Mouse (Mus musculus): Measurements from ENCODE around the gene Uba1.

- TF ChIP-seq CTCF (conservative IDR thresholded peaks at IDR 0.05; ENCODE audit: low read length) (no peak), POU5F1 (IDR thresholded peaks at IDR 0.05; ENCODE audit: borderline replicate concordance, low read length) (no peak)
These were observed 30.5 kb downstream of the Uba1 start for GRCm38 (mm10) chrX:20688615-20689014.
